Mouse (Mus musculus): ENCODE measurements around the gene Fam122a.

Fam122a gene

DNA sequence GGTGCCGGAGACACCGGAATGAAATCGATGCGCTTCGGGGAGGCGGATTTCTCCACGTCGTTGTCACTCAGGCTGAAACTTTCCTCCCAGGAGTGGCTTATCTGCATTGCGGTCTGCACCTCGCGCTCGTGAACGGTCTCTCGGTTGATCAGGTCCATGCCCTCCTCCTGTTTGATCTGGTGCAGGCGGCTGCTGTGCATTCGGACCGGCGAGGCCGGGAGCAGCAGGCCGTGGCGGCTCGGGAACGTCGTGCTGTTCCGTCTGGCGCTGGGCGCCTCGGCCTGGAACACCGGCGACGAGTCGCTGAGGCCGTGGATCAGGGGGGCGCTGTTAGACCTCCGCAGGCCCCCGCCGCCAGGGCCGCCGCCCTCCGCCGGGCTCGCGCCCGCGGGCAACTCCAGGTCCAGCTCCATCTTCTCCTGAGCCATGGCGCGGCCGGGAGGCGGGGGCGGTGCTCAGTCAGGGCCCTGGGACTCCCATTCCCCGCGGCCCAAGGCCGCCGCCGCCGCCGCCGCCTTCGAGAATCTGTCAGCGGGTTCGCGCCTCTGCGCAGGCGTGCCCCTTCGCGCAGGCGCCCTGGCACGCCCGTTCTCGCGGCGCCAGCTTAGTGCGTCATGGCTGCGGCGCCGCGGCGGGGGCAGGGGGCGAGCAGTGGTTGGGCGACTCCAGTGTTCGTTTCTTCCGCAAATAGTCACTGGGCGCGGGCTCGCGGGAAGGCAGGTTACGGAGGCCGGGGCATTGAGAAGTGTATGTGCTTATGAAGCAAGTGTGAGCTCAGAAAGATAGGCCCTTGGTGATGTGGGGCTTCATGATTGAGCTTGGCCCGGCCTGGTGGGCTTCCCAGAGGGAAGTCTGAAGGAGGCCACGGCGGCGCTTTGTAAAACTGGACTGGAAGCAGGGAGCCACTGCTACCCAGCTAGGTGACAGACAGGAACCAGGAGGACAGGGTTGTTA, at the start of gene Fam122a:
Fam122a (minus strand) TSS at position 428 of the 954 bp plus-strand sequence.
- DNase-seq (ENCODE audit: low spot score): peak; percentile 92

DNA sequence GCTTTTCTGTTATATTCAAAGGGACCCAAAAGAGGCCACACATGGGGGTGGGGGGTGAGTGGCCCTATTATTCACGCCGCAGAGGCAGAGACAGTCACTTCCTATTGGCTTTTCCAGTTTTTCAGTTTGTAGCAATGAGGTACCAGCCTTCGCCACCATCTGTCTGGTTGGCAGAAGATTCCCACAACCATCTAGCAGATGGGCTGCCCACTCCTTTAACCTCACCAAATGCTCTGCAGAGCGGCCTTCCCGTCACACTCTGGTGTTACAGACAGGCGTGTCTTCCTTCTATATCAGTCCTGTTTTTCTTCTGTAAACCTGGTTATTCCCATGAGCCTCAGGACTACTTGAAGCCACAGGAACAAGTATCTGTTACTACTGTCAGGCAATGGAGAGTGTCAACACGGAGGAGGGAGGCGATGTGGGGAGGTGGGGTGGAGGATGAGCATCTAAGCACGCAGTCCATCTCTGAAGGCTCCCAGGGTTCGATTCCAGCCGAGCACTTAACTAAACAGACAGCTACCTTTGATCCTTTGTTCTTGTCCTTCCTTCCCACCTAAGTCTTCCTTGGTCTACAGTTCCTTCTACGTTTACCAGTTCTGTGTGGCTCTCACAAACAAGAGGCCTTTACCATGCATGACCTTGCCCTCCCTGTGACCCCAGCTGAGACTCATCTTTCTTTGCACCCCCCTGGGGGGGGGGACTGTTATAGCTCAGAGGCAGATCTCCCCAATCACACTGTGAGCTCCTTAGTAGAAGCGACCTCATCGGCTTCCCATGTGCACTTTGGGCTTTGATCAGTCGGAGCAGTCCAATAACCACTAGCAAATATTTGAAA, 46.5 kb upstream of the Fam122a start:
- no peak for DNase-seq (ENCODE audit: low spot score)

DNA sequence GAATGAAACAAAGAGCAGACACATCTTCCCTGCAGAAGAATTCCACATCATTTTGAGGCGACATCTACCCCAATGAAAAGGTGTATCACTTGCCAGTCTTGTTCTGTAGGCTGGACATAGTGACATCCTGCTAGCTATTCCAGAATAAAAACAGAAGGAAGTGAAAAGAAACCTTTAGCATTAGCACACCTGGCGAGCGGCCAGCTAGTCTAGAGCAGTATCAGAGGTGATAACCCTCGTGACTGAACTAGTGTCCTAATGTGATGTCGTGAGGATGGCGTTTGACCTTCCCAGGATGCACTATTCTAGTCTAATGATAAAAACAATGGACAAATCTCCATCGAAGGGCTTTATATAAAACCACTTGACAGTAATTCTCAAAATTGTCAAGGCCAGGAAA, 44.8 kb upstream of the Fam122a start:
- DNase-seq (ENCODE audit: low spot score): no peak

DNA sequence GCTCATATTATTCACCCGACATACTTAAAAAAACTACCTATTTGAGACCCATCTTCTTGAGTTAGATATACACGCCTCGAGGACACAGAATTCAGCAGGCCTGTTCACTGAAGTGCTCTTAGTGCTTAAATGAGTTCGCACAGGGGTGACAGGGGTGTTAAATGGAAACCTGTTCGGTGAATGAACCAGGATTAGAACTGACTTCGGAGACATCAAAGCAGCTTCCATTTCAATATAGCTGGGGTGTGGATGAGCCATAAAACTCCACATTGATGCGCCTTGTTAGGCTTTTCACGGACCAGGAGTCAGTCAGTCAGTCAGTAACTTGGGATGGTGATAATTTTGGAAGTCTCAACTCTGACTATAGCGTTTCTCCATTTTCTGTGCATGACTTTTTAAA, 44.0 kb upstream of the Fam122a start:
- DNase-seq (ENCODE audit: low spot score): no peak

DNA sequence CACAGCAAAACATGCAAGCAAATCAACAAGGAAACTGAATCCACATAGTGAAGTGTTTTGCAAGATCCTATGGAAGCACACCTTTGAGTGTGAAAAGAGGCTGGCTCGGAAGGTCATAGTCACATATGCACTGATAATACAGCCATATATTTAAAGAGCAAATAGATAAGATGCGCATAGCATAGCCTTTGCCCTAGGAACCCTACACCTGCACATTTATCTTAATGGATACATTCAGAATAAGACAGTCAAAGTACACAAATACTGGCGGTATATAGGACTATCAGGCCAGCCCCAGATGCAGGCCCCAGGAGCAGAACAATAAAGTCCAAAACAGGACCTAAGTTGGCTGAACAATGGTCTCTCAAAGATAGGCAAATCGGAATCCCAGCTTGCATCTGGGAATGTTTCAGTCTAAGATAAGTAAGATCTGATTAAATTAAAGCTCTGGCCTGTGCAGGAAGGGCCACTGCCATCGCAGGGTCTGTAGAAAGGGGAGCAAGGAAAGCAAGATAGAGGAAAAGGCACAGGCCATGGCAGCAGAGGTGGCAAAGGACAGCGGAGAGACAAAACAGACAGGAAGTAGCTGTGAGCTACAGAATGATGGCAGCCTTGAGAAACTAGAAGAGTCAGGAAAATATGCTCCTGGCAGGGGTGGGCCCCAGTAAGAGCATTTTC, 42.7 kb upstream of the Fam122a start:
- DNase-seq (ENCODE audit: low spot score): no peak

DNA sequence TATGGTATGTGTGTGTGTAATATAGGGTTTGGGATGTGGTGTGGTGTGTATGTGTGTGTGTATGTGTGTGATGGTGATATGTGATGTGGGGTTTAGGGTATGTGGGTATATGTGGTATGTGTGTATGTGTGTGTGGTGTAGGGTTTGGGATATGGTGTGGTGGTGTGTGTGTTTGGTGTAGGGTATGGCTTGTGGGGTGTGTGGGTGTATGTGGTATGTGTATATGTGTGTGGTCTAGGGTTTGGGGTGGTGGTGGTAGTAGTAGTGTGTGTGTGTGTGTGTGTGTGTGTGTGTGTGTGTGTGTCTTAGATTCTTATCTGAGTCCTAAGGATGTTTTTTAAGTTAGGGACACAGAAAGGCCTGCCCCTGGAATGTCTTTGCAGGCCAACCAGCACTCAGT, 41.2 kb upstream of the Fam122a start:
- no peak for DNase-seq (ENCODE audit: low spot score)

DNA sequence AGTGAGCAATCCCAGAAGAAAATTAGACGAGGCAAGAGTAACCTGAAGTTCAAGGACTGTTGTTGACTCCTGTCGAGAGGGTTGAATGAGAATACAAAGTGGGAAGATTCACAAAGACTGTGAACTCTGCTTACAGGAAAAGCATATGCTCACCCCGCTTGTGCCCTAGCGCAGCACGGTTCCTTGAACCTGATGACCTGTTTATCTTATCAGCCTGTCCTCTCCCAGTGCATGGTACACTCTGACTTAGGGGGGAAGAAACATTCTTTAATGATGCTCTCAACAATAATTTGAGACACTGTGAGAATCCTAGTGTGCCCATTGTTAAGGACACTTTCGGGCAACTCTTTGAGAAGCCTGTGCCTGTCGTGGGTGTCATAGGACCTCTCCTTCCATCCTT, 39.9 kb upstream of the Fam122a start:
- DNase-seq (ENCODE audit: low spot score): no peak

DNA sequence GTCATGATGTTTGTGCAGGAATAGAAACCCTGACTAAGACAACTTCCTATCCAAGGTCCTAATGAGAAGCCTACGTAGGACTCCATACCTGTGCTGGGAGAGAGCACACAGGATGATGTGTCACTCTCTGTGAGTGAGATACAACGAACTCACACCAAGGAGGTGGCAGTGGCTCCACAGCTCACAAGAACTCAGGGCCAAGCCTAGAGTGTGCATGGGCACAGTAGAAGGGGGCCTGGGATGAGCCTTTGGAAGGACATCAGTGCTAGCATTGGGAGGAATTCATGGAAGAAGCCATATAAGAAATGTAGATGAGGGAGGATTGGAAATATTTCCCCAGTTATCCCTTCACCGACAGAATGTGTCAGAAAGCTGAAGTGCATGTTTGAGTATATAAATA, 38.8 kb upstream of the Fam122a start:
- no peak for DNase-seq (ENCODE audit: low spot score)

DNA sequence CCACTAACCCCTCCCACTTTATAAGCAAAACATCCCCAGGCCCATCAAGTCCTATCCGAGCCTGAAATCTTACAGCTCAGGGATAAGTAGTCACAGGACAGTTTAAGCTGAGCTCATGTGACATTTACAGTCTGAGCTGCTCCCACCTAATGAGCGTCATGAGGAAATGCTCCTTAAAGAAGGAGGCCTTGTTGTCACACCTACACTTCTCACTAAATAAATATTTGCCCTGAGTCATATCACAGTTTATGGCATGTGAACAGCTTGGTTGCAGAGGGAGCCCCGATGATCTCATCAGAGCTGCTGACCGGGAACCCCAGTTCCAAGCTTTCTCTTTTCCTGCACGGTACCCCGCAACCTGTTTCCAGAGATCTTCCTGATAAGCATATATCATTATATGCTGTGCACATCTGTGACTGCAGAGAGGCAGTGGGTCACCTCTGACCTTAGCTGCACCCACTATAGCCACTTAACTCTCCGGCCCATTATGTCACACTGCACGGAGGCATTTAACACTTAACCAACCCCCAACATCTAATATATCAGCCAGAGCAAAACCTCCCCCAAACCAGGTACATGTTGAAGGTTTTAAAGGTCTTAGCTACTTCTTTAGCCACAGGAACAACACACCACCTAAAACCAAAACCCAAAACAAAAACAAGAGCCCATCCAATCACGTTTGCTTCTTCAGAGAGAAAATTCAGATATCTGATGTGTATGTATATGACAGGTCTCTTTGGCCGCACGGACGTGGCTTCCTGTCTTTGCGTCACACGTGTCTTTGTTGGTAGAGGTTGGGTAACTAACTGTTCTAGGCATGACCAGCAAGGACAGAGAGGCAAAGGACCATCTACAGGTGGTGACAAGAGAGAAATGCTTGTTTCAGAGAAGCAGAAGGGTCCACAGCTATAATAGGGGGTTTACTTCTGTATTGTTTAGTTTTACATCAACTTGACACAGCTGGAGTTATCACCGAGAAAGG, 37.8 kb upstream of the Fam122a start:
- DNase-seq (ENCODE audit: low spot score): no peak

DNA sequence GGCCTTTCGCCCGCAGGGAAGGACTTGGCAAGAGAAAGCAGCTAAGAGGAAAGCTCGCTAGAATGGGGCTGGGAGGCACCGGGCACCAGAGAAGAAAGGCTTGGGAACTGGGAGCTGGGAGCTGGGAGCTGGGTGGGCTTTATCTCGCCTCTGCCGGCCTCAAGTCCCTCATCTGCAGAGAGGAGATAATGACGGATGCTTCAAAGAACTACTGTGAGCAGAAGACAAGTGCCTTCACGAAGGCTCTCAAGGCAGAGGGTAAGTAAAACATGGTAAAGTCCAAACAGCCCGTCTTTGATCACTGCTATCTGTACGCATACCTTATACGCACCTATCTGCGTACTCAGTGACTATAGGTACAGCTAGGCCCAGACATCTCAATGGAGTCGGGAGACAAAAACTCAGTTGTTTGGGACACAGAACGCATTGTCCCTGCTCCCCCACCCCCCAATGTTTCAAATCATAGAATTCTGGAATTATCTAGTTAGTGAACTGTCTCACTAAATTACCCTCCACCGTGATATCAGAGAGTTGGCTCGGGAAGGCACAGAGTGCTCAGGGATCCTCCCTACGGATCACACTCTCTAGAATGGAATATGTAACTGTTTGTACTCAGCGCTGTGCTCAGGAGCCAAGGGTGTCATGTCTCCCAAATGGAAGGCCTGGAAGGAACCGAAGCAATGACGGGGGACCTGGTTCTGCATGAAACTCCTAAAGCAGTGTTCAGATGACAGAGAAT, 36.1 kb upstream of the Fam122a start:
- no peak for DNase-seq (ENCODE audit: low spot score)

DNA sequence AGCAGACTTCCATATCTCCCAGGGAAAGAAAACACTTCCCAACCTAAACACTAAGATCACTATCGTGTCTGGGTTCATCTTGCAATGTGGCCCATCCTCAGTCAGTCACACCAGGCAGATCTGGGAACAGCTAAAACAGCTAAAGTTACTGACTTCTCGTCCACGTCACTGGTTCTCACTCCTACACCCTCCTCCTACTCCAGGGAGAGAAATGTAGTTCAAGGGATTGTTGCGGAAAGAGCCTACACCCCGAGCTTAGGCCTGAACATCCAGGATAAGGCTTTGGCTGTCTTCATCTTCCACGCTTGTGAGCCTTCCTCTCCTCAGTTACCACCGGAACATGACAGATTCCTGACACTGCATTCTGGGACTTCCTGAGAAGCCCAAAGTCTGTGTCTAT, 34.8 kb upstream of the Fam122a start:
- no peak for DNase-seq (ENCODE audit: low spot score)

DNA sequence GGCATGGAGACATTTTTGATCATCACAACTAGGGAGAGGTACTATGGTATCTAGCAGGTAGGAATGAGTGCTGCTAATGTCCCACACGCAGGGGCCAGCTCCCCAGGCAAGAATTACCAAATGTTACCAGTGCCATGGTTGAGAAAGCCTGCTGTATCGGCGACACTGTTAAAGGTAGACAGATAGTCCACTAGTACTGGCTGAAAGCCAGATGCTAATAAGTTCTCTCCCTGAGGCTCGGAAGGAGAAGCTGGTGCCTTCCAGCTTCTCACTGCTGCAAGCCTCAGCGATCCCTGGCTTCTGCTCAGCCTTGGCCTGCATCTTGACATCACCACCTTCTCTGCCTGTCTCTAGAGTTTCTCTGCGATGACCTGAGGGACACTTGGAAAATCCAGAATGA, 32.2 kb upstream of the Fam122a start:
- no peak for DNase-seq (ENCODE audit: low spot score)

DNA sequence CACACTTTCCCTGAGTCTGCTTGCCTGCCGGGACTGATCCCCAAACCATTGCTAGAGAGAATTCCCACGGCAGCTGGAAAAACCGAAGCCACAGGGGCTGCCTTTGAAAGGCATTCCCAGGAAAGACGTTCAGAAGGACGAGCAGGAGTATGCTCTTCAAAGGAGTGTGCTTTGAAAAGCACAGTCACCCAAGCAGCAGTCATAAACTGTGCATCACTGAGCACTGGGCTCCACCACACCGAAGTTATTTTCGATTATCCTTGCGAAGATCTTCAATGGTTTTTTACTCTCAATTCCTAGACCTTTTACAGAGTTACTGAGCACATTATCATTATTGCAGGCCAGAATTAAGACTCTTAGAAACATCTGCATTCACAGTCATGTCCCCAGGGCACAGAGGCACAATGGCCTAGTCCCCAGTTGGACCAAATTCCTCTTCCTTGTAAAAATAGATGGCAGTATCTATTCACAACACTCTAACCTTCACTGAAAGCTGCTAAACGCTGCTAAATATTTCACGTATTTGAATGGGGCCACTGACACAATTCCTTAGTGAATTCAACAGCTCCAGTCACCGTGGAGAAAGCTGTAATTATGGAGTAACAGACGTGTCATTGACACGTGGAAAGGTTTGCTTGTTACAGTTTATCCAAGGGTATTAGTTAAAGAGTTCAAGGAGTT, 31.1 kb upstream of the Fam122a start:
- DNase-seq (ENCODE audit: low spot score): no peak

DNA sequence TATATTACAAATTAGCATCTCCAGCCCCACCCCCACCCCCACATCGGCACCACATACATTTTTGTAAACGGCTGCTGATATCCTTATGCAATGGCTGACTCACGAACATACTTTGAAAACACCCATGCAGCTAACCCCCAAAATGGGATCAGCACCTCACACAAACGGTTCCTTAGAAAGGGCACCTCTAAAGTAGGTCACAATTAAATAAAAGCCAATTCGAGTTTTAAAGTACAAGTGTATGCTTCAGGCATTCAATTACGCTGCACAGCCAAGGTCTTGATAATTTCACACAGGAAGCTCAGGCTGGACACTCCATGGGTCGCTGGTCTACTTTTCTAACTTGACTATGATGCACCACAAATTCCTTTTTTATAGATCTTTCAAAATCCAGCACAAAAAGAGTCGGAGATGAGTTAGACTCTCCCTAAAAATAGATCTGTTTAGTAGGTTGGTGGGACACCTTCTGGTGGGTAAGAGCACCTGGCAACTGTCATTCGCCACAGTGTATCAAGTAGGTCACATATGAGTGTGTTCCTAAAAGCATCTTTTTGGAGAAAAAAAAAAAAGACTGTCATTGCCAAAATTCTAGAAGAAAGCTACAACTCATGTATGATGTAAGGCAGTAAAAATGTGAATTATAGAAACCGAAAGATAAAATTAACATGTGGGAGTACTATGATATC, 25.7 kb upstream of the Fam122a start:
- no peak for DNase-seq (ENCODE audit: low spot score)

DNA sequence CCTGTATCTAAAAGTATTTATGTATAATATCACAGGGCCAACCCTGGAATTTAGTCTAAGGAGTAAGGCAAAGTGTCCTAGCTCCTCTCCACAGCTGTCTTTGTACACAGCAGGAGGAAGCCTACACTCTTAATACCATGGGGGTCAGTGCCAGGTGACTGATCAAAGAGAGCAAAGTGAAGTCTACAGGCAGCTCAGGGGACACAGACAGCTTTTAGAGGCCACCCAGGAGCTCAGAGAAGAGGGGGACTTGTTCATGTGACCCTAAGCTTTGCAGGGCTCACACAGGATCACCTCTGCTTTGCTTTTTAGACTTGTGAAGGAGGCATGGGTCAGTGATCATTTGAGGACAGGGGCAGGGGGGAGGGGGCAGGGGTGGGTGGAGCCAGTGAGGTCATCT, 24.4 kb upstream of the Fam122a start:
- DNase-seq (ENCODE audit: low spot score): no peak

DNA sequence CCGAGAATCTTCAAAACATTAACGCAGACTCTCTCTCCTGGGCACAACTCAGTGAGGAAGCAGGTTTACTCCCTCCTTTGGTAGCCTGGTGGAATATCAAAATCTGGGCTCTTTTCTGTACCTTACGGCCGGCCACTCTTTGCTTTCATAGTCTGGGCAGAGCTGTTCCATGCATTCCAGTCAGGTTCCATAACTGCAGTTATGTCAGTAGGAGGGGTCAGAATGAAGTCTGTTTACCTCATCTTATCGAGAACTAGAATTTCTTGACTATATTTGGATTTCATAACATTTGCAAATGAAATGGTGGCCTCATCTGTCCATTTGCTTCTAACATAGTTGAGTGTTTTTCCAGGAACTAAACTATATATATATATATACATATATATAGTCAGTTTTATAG, 23.3 kb upstream of the Fam122a start:
- no peak for DNase-seq (ENCODE audit: low spot score)

DNA sequence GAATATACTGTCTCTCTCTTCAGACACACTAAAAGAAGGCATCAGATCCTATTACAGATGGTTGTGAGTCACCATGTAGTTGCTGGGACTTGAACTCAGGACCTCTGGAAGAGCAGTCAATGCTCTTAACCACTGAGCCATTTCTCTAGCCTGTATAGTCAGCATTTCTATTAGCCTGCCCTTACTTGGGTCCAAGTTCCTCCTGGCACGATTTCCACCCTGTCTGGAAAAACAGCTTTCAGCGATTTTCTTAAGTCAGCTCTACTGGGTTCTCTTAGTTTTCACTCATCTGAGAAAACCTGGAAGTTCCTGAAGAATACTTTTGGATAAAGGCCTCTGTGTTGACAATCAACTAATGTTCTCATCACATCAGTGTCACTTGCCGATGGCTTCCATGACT, 22.1 kb upstream of the Fam122a start:
- no peak for DNase-seq (ENCODE audit: low spot score)

DNA sequence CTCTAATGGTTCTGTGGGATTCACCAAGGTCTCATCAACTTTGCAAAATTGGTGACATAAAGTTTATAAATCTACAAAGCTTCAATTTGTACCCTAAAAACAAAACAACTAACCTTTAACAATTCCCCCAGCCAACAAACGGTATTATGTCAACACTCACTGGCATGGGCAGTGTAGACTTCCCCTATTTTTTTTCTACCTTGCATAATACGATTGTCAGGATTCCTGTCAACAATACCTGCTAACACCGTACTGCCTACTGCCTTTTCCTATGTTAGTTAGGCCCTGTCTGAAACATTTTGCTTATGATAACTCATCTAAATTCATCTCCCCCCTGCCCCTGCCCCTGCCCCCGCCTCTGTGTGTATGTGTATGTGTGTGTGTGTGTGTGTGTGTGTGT, 16.7 kb upstream of the Fam122a start:
- DNase-seq (ENCODE audit: low spot score): no peak

DNA sequence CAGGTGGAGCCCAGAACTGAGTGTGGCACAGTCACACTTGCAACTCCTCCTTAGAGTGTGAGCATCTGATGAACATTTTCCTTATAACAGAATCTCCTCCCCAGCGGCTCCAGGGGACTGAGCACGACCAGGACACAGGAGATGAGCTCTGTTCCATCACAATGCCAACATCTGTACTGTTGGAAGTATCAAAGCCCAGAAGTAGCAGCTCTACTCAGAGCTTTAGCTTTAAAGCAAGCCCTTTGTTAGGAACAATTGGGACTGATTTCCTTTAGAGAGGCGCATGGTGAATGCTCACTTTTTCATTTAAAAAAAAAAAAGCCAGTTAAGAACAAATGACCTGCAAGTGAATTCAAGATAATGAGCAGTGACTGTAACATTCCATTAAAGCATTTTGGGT, 14.7 kb upstream of the Fam122a start:
- DNase-seq (ENCODE audit: low spot score): no peak
